Mouse (Mus musculus) gastrocnemius, postnatal 10 days (tissue): ENCODE measurements at regions not wholly inside any gene's neighbourhood (a gene's known extent, or its start where the extent isn't known, plus 50 kb on each side); places are given as distances from the start of the nearest gene placed in this dataset.

Experiments used
- DNase-seq: peaks from one replicate; pipeline ENCODE4 v3.0.0; 2021; ENCODE audit warnings: mixed read lengths

GRCm38 (mm10) chr1:183868965-183869364 lies 144.1 kb upstream of the Dusp10 start:
- DNase-seq = no peak

- DNase-seq = no peak
These were observed 117.2 kb upstream of the Dusp10 start for GRCm38 (mm10) chr1:183895936-183896335.

- DNase-seq = no peak
These were observed 115.0 kb upstream of the Dusp10 start for GRCm38 (mm10) chr1:183898091-183898490.

- no peak for DNase-seq
These were observed 108.5 kb upstream of the Dusp10 start for GRCm38 (mm10) chr1:183904564-183904963.

- peak; percentile 74 for DNase-seq
These were observed 107.6 kb upstream of the Dusp10 start for GRCm38 (mm10) chr1:183905345-183906142.

GRCm38 (mm10) chr1:183917656-183918055 lies 95.4 kb upstream of the Dusp10 start:
- DNase-seq = no peak

GRCm38 (mm10) chr1:183921262-183921661 lies 91.8 kb upstream of the Dusp10 start:
- no peak for DNase-seq

- no peak for DNase-seq
These were observed 84.6 kb upstream of the Dusp10 start for GRCm38 (mm10) chr1:183928539-183928938.

- no peak for DNase-seq
These were observed 82.6 kb upstream of the Dusp10 start for GRCm38 (mm10) chr1:183930363-183930982.

- DNase-seq = no peak
These were observed 82.0 kb upstream of the Dusp10 start for GRCm38 (mm10) chr1:183931141-183931540.

- DNase-seq = no peak
These were observed 79.3 kb upstream of the Dusp10 start for GRCm38 (mm10) chr1:183933845-183934244.

- DNase-seq = no peak
These were observed 75.9 kb upstream of the Dusp10 start for GRCm38 (mm10) chr1:183937166-183937565.

- no peak for DNase-seq
These were observed 74.7 kb upstream of the Dusp10 start for GRCm38 (mm10) chr1:183938361-183938760.

- DNase-seq = no peak
These were observed 72.4 kb upstream of the Dusp10 start for GRCm38 (mm10) chr1:183940706-183941105.

GRCm38 (mm10) chr1:183946241-183946640 lies 66.9 kb upstream of the Dusp10 start:
- no peak for DNase-seq

GRCm38 (mm10) chr1:183947066-183947465 lies 66.0 kb upstream of the Dusp10 start:
- peak; percentile 10 for DNase-seq

GRCm38 (mm10) chr1:183949205-183949604 lies 63.9 kb upstream of the Dusp10 start:
- DNase-seq = no peak

- no peak for DNase-seq
These were observed 59.0 kb upstream of the Dusp10 start for GRCm38 (mm10) chr1:183954086-183954485.

- no peak for DNase-seq
These were observed 56.7 kb upstream of the Dusp10 start for GRCm38 (mm10) chr1:183956391-183956790.

GRCm38 (mm10) chr1:183961383-183961782 lies 51.7 kb upstream of the Dusp10 start:
- DNase-seq = no peak

GRCm38 (mm10) chr1:183962486-183962885 lies 50.6 kb upstream of the Dusp10 start:
- no peak for DNase-seq

- DNase-seq = no peak
These were observed 49.8 kb upstream of the Dusp10 start for GRCm38 (mm10) chr1:183963286-183963685.
